Mouse (Mus musculus) v-Abl transformed pro-B cells (cell line): ENCODE measurements around the gene Zfp853.

Experiments used
- in situ Hi-C, 2 experiments: fragments of 400-800 bp; cut with MboI; formaldehyde crosslinking; loops; one replicate each; pipeline ENCODE4 v1.15.1; 2025; ENCODE audit not compliant: unreplicated experiment in 2 of 2

Gene Zfp853

GRCm38 (mm10) chr5:143255131-143255519 lies 38.3 kb downstream of the Zfp853 start:
- in situ Hi-C loops: no loop called here

- in situ Hi-C loops: no loop called here
These were observed 38.8 kb downstream of the Zfp853 start for GRCm38 (mm10) chr5:143254487-143255130.

GRCm38 (mm10) chr5:143253881-143254486 lies 39.4 kb downstream of the Zfp853 start:
- in situ Hi-C loops: no loop called here

- in situ Hi-C loops: no loop called here
These were observed 40.1 kb downstream of the Zfp853 start for GRCm38 (mm10) chr5:143253186-143253880.

GRCm38 (mm10) chr5:143252791-143253185 lies 40.6 kb downstream of the Zfp853 start:
- in situ Hi-C loops: no loop called here

GRCm38 (mm10) chr5:143252039-143252438 lies 41.4 kb downstream of the Zfp853 start:
- in situ Hi-C loops: no loop called here

GRCm38 (mm10) chr5:143244926-143245325 lies 48.5 kb downstream of the Zfp853 start:
- in situ Hi-C loops: no loop called here
